Mouse (Mus musculus) heart, adult 2 months (tissue): ENCODE results near the gene Rassf3.

Experiments
- CTCF ChIP-seq: fragments of 200-600 bp; IDR thresholded peaks from 2 replicates; pipeline ENCODE4 v1.8.1; 2022; ENCODE audit warnings: antibody characterized with exemption, mild to moderate bottlenecking, moderate library complexity
- EP300 ChIP-seq: fragments of 200-500 bp; IDR thresholded peaks from 2 replicates; pipeline ENCODE4 v1.6.1; 2011; ENCODE audit warnings: low read depth, low read length, control low read depth; ENCODE audit not compliant: insufficient read depth

GRCm38 (mm10) chr10:121412824-121413223 is 63.3 kb downstream of the Rassf3 start:
- peak; percentile 36 for TF ChIP-seq CTCF
- no peak for TF ChIP-seq EP300
